Mouse (Mus musculus) liver, embryonic 12.5 days (tissue): Measurements from ENCODE around the gene Adck2. TPM values are rescaled to one million over a fixed set of nuclear protein-coding genes. Genes with fewer than 3 reads are reported as not detected.

Experiments
- ATAC-seq: fragments of 200-750 bp; cut with Nextera tagmentation; 2 replicates; pipeline ENCODE4 v1.8.0; 2017; ENCODE audit warnings: moderate number of reproducible peaks, mild to moderate bottlenecking, moderate library complexity
- H3K27ac ChIP-seq: fragments of 300-500 bp; sonication (generic); 2 replicates; pipeline ENCODE4 v1.5.1; 2016; ENCODE audit warnings: mild to moderate bottlenecking
- H3K27me3 ChIP-seq: fragments of 300-500 bp; sonication (generic); replicated peaks from 2 replicates; pipeline ENCODE4 v1.6.1; 2016; ENCODE audit warnings: mild to moderate bottlenecking, moderate library complexity
- H3K36me3 ChIP-seq: fragments of 300-500 bp; sonication (generic); 2 replicates; pipeline ENCODE4 v1.6.1; 2016; ENCODE audit warnings: mild to moderate bottlenecking, moderate library complexity
- H3K4me1 ChIP-seq: fragments of 300-500 bp; sonication (generic); 2 replicates; pipeline ENCODE4 v1.6.1; 2016
- H3K4me2 ChIP-seq: fragments of 300-500 bp; sonication (generic); 2 replicates; pipeline ENCODE4 v1.6.1; 2016; ENCODE audit warnings: mild to moderate bottlenecking, moderate library complexity
- H3K4me3 ChIP-seq: fragments of 300-500 bp; sonication (generic); 2 replicates; pipeline ENCODE4 v1.5.1; 2016; ENCODE audit warnings: mild to moderate bottlenecking, moderate library complexity
- H3K9ac ChIP-seq: fragments of 300-500 bp; sonication (generic); 2 replicates; pipeline ENCODE4 v1.6.1; 2016; ENCODE audit warnings: mild to moderate bottlenecking, moderate library complexity
- H3K9me3 ChIP-seq: fragments of 300-500 bp; sonication (generic); replicated peaks from 2 replicates; pipeline ENCODE4 v1.6.1; 2016; ENCODE audit warnings: mild to moderate bottlenecking, moderate library complexity
- WGBS: fragments of 180-500 bp; shearing (Covaris S2); methylation state at CpG from one replicate; pipeline ENCODE4 v1.1.7; 2016; ENCODE audit not compliant: insufficient replicate concordance; 5-methylcytosine and 5-hydroxymethylcytosine counted together
- polyA plus RNA-seq: library from polyadenylated mRNA; unstranded; fragments of >200 nt; fragmentation: Nextera tagmentation; extraction: Ambion mirVana; gene quantifications from 2 replicates; pipeline ENCODE4 v1.2.1, GENCODE M21; 2016

Gene Adck2
- polyA plus RNA-seq, 1 experiment from 2014 or later, result 11.9 TPM

DNA sequence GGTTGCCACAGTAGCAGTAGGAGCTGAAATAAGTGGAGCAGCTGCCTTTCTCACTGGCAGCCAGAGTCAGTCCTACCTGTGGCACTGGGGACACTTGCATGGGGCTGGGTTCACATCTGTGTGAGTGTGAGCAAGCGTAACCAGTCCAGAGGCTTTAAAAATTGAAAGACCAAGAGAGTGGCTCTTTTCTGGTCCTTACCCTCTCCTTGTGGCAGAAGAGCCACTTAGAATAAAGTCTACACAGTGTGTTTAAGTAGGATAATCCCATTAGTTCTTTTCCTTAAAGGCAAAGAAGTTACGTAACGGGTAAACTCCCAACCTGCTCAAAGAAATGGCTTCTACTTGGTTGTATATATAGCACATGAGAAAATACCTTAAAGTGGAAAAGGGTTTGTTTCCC lies 27.2 kb downstream of the Adck2 start:
- Histone ChIP-seq H3K4me1 (no peaks in the 10 kb centered on the region), H3K27ac (no peak overlapping the region), H3K4me2 (no peak overlapping the region), H3K9ac (no peak overlapping the region), H3K36me3 (peaks cover 69% of the 10 kb centered on the region), H3K27me3 (no peaks in the 10 kb centered on the region), H3K9me3 (no peaks in the 10 kb centered on the region), H3K4me3 (no peak overlapping the region)
- ATAC-seq, result no peak
- 89% methylated on average over 3 of the region's 3 CpGs for WGBS

DNA sequence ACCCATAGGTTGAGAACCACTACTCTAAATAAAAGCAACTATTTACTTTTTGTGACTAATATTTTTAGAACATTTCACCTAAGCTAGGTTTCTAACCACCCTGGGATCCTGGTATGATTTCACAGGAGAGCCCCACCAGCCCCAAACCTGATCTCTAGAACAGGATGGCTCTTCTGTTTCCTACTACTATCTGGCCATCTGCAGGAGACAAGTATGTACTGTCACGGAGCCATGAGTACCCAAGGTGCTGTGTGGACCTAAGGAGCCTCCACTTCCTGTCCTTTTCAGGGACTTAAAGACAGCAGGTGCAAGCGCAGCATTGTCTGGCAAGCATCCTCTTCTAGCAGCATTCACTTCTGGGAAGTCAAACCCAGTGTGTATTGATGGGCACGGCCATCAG lies 28.2 kb downstream of the Adck2 start:
- Histone ChIP-seq H3K27ac (no peak overlapping the region), H3K9me3 (no peaks in the 10 kb centered on the region), H3K4me1 (no peaks in the 10 kb centered on the region), H3K9ac (no peak overlapping the region), H3K4me3 (no peak overlapping the region), H3K36me3 (peaks cover 59% of the 10 kb centered on the region), H3K4me2 (no peak overlapping the region), H3K27me3 (no peaks in the 10 kb centered on the region)
- WGBS, result 74% methylated on average over 3 of the region's 3 CpGs
- no peak for ATAC-seq

DNA sequence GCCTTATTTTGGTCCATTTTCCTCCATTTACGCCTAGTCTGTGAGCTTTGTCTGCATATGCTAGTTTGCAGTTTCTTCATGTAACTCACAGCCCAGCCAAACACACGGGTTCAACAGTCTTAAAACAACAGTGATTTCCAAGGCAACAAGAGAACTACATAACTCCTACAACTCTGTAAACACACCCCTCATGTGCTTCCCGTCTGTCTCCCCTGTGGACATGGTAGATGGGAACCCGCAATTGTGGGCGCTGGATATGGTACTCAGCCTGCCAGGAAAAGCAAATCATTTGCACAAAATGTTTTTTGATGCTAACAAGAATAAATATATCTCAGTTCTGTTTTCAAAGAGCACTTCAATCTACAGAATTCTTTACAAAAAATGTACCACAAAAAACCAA lies 30.9 kb downstream of the Adck2 start:
- no peak for ATAC-seq
- H3K27ac ChIP-seq, result no peak overlapping the region
- no peak overlapping the region for H3K4me2 ChIP-seq
- H3K27me3 ChIP-seq, result no peaks in the 10 kb centered on the region
- no peak overlapping the region for H3K4me3 ChIP-seq
- no peaks in the 10 kb centered on the region for H3K4me1 ChIP-seq
- WGBS, result 82% methylated on average over 5 of the region's 5 CpGs
- peaks cover 39% of the 10 kb centered on the region for H3K36me3 ChIP-seq
- no peak overlapping the region for H3K9ac ChIP-seq
- no peaks in the 10 kb centered on the region for H3K9me3 ChIP-seq

DNA sequence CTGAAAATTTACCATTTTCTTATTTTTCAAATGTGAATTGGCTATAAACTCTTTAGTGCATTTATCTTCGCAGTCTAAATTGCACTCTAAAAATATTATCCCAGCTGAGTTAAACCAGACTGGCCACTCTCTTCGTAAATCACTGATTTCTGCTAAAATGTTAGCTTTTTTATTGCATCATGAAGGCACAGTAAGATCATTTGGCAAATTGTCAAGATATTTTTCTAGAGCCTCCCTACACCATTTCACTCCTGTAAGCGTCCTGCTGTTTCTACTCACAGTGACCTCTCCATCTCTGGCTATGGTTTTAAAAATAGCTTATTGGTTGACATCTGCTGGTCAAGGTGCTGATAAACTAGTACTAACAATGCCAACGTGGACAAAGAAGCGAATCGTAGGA lies 32.4 kb downstream of the Adck2 start:
- WGBS, result 75% methylated on average over 6 of the region's 6 CpGs
- H3K4me1 ChIP-seq, result no peaks in the 10 kb centered on the region

DNA sequence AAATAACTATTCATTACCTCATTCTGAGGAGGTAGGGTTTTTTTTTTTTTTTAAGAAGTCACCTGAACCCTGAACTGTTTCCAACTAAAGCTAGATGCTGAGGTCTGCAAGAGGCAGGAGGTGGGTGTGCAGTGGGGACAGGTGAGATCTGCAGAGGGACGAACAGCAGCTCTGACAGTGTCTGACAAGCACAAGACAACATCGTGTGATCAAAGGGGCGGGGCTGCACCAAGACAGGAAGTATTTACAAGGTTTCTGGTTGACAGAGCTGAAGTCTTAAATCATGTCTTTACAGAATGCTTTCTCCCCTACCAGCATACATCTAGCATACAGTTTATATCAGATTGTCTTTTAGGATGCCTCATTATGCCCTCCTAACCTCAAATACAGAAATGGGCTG lies 33.2 kb downstream of the Adck2 start:
- no peak overlapping the region for H3K27ac ChIP-seq
- H3K4me1 ChIP-seq, result no peaks in the 10 kb centered on the region
- H3K36me3 ChIP-seq, result peaks cover 25% of the 10 kb centered on the region
- WGBS, result 44% methylated on average over 3 of the region's 3 CpGs
- H3K9me3 ChIP-seq, result no peaks in the 10 kb centered on the region
- H3K4me2 ChIP-seq, result no peak overlapping the region
- no peak for ATAC-seq
- H3K9ac ChIP-seq, result no peak overlapping the region
- no peaks in the 10 kb centered on the region for H3K27me3 ChIP-seq
- H3K4me3 ChIP-seq, result no peak overlapping the region

More for the DNA sequence above, 32.4 kb downstream of the Adck2 start:
- no peak for ATAC-seq
- H3K4me2 ChIP-seq, result no peak overlapping the region
- no peaks in the 10 kb centered on the region for H3K27me3 ChIP-seq
- peaks cover 27% of the 10 kb centered on the region for H3K36me3 ChIP-seq
- no peak overlapping the region for H3K4me3 ChIP-seq
- H3K27ac ChIP-seq, result no peak overlapping the region
- no peak overlapping the region for H3K9ac ChIP-seq
- H3K9me3 ChIP-seq, result no peaks in the 10 kb centered on the region

DNA sequence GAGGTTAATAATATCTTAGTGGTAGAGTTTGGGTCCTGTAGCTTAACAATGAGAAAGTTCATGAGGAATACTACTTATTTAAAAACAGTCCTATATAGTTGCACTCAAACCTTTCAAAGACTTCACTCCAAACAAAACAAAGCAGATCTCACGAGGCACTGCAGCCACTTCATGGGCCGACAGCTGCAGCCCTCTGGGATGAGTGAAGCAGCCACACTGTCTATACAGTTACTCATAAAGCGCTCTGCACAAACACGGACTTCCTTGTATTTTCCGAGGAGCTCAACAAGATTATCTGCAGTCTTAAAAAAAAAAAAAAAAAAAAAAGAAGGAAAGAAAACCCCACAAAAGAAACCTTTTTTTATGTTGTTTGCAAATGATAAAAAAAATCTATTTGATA lies 33.7 kb downstream of the Adck2 start:
- no peak overlapping the region for H3K9ac ChIP-seq
- WGBS, result 74% methylated on average over 5 of the region's 5 CpGs
- H3K4me3 ChIP-seq, result no peak overlapping the region
- H3K4me1 ChIP-seq, result no peaks in the 10 kb centered on the region
- H3K9me3 ChIP-seq, result no peaks in the 10 kb centered on the region
- H3K36me3 ChIP-seq, result peaks cover 24% of the 10 kb centered on the region
- no peaks in the 10 kb centered on the region for H3K27me3 ChIP-seq
- no peak for ATAC-seq
- no peak overlapping the region for H3K27ac ChIP-seq
- no peak overlapping the region for H3K4me2 ChIP-seq

DNA sequence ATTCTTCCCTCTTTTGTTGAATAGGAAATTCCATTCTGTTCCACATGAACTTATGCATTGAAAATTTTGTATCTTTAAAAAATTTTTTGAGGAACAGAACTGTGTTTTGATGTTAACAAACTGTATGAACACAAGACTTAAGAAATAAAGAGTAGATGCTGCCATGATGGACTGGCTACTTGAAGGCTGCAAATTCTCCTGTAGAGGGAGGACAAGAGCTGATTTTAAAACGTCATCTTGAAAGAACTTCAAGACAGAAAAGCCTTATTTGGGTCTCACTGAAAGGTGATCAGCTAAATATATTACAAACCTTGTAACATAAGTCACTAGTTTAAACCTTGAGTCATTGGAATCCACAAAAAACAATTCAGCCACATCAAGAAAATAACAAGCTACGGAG lies 36.5 kb downstream of the Adck2 start:
- no peak overlapping the region for H3K4me2 ChIP-seq

DNA sequence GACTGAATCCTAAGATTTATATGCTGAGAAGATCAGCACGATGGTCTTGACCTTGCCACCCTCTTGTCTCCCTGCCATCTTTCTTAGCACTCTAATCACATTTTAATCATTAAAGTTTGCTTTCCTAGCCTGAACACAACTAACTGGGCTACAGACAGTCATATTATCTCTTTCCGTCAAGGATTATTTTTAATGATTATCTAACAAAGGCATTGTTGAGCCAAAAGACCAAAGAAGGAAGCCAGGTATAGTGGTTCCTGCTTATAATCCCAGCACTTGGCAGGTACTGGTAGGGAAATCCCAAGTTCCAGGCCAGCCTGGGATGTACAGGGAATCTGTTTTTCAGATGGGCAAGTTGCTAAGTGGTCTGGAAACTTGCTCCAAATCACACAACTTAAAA lies 37.6 kb downstream of the Adck2 start:
- H3K9me3 ChIP-seq, result no peaks in the 10 kb centered on the region
- no peak overlapping the region for H3K27ac ChIP-seq
- WGBS, result 84% methylated on average over 2 of the region's 2 CpGs
- no peak overlapping the region for H3K4me2 ChIP-seq
- H3K4me1 ChIP-seq, result no peaks in the 10 kb centered on the region
- H3K27me3 ChIP-seq, result no peaks in the 10 kb centered on the region
- H3K4me3 ChIP-seq, result no peak overlapping the region
- no peak for ATAC-seq
- peaks cover 39% of the 10 kb centered on the region for H3K36me3 ChIP-seq
- H3K9ac ChIP-seq, result no peak overlapping the region

More for the DNA sequence above, 36.5 kb downstream of the Adck2 start:
- no peak for ATAC-seq
- Histone ChIP-seq H3K27me3 (no peaks in the 10 kb centered on the region), H3K9me3 (no peaks in the 10 kb centered on the region), H3K9ac (no peak overlapping the region), H3K4me3 (no peak overlapping the region), H3K4me1 (no peaks in the 10 kb centered on the region), H3K36me3 (peaks cover 31% of the 10 kb centered on the region), H3K27ac (no peak overlapping the region)
- 78% methylated on average over 2 of the region's 2 CpGs for WGBS

Other genes with a start within 250 kb of the Adck2 start
- 8.0 and 10.3 TPM in 2 replicates for gene Slc37a3, start 196.2 kb upstream of the Adck2 start, polyA plus RNA-seq
- 0.11 and 0.27 TPM in 2 replicates for gene Rab19, start 192.7 kb upstream of the Adck2 start, polyA plus RNA-seq
- 160 and 163 TPM in 2 replicates for gene Mkrn1, start 153.4 kb upstream of the Adck2 start, polyA plus RNA-seq
- 4.6 and 5.0 TPM in 2 replicates for gene Dennd2a, start 16.0 kb upstream of the Adck2 start, polyA plus RNA-seq
- 0.89 and 1.5 TPM in 2 replicates for gene Gm42420, start 11.9 kb downstream of the Adck2 start, polyA plus RNA-seq
- gene Ndufb2, start 18.7 kb downstream of the Adck2 start, polyA plus RNA-seq, result 252 and 269 TPM in 2 replicates
- gene Braf, start 151.6 kb downstream of the Adck2 start, polyA plus RNA-seq, result 10.7 and 11.0 TPM in 2 replicates
- 108 and 110 TPM in 2 replicates for gene Mrps33, start 237.1 kb downstream of the Adck2 start, polyA plus RNA-seq